Mouse (Mus musculus) embryo, embryonic 9.5 days (tissue): ENCODE data around the gene Otud7a.

Source experiments
- DNase-seq: peaks from one replicate; pipeline ENCODE4 v3.0.0-alpha.2; 2017; ENCODE audit errors: extremely low spot score

Gene Otud7a

GRCm38 (mm10) chr7:63774291-63774690 is 329.7 kb downstream of the Otud7a start:
- no peak for DNase-seq

- DNase-seq: no peak
These were observed 332.8 kb downstream of the Otud7a start for GRCm38 (mm10) chr7:63777328-63777727.

GRCm38 (mm10) chr7:63780821-63781220 is 336.3 kb downstream of the Otud7a start:
- no peak for DNase-seq

GRCm38 (mm10) chr7:63789743-63790142 is 345.2 kb downstream of the Otud7a start:
- DNase-seq: no peak

GRCm38 (mm10) chr7:63796001-63796632 is 351.6 kb downstream of the Otud7a start:
- peak; percentile 22 for DNase-seq

GRCm38 (mm10) chr7:63798446-63798845 is 353.9 kb downstream of the Otud7a start:
- no peak for DNase-seq

- no peak for DNase-seq
These were observed 354.8 kb downstream of the Otud7a start for GRCm38 (mm10) chr7:63799304-63799703.

- no peak for DNase-seq
These were observed 358.2 kb downstream of the Otud7a start for GRCm38 (mm10) chr7:63802751-63803150.
